Mouse (Mus musculus) left cerebral cortex, postnatal 4 days (tissue): ENCODE results near the gene Usp9x. TPM values are rescaled to one million over a fixed set of nuclear protein-coding genes. Genes with fewer than 3 reads are reported as not detected.
A peak's percentile ranks its signal among the peaks of the same experiment; 100 is the strongest.

Experiments
- DNase-seq: peaks from one replicate; pipeline ENCODE4 v3.0.0-alpha.2; 2022
- intact Hi-C: fragments of 180-260 bp; cut with DNase I; formaldehyde crosslinking; loops from one replicate; pipeline ENCODE4 v1.15.1; 2025
- total RNA-seq, 2 experiments: library from RNA; stranded (reverse); gene quantifications; 2 replicates each; pipeline ENCODE4 v1.2.3; 2021

Gene Usp9x
- 100 to 1,000 TPM; 266 to 275 TPM for total RNA-seq

DNA sequence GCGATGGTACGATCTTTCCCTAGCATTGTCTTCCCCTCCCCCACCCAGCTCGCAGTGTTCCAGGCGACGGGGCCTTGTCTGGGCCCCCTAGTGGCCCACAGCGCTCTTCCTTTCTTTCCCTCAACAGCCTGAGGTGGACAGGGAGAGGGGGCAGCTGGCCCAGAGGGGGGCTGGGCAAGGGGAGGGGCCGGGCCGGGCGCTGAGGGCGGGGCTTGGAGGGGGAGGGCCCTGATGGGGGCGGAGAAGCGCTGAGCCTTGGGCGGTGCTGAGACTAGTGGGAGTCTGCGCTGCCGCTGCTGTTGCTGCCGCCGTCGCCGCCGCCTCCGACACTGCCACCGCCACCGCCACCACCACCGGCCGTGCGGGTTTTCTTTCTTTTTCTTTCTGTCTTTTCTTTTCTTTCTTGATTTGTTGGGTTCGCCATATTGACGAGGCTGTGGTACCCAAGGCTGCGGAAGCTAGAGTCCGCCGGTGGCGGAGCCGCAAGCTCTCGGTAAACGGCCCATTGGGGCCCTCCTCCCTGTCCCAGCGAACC lies at the start of gene Usp9x:
Gene Usp9x, plus strand, starts transcription at position 258 of the 535 bp plus-strand sequence.
- no peak for DNase-seq
- intact Hi-C loops, result loop anchor here (5.0 kb wide), 1 partner anchor 199 kb away; no protein-coding TSS in a partner anchor

DNA sequence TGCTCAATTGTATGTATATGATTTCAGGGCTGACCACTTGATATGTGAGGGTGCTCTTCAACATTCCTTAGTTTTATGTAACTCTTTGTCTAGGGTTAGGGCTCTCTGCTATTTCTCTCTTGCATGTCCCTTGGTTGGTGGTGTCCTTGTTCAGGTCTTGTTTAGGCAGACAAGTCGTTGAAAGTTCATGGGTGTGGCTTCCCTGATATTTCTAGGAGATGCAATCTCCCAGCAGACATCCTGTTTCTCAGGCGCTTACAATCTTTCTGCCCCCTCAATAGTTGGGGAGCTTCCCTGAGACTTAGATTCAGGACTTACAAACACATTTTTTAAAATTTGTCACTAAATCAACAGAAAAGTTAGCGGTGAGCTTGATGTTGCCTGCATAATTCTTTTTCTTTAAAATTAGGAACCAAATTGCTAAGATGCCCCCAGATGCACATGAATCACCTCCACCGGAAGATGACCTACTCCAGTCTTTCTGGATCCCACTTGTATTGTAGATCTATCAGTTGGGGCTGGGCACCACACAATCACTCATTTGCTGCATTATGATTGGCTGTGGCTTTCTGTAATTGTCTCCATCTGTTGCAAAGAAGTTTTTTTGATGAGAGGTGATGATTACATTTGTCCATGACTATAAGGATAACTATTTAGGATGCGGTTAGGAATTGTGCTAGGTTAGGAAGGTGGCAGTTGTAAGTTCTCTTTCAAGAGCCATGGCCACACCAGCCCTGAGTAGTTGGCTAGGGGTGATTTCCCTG lies 48.6 kb upstream of the Usp9x start:
- no peak for DNase-seq
- intact Hi-C loops, result no loop called here

DNA sequence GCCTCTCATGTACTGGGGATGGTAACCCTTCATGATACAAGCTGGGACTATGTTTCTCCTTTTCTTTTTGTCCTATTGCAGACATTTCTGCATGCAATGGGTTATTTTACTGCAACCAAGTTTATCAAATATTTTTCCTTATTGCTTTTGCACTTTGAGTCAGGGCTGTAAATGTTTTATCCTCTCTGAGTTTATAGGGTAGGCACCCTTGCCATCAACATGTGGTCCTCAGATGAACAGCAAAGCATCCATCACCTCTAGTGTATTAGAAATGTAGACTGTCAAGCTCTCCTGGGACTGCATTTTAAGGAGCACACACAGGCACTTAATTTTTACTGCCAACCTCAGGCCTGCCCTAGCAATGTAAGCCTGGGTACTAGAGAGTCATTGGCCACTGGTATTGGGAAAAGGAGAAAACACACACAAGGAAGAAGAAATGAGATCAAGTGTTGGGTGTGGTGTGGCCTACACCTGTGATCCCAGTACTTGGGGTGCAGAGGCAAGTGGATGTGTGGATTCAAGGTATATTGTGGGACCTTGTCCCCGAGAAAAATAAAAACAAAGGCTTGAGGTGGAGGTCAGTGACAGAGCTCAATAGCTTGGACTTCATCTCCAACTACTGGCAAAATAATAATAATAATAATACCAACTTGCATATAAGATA lies 46.6 kb upstream of the Usp9x start:
- intact Hi-C loops, result no loop called here

DNA sequence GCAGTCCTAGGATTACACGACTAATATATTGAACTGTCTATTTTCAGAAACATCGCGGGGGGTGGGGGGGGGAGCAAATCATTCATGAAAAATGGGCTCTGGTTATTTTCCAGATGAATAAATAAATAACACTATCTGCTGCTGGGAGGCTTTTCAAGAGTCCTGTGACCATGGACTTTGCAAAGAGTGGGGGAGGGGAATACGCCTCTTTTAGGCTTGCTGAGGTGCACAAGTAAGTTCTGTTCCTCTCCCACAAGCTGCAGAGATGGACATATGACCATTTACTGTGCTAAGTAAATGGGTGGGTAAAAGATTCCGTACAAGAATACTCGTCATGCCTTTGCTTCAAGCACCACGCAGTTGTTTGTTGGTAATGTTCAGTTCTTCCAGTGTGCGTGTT lies 46.0 kb upstream of the Usp9x start:
- intact Hi-C loops, result no loop called here
- no peak for DNase-seq

More for the DNA sequence above, 46.6 kb upstream of the Usp9x start:
- no peak for DNase-seq

DNA sequence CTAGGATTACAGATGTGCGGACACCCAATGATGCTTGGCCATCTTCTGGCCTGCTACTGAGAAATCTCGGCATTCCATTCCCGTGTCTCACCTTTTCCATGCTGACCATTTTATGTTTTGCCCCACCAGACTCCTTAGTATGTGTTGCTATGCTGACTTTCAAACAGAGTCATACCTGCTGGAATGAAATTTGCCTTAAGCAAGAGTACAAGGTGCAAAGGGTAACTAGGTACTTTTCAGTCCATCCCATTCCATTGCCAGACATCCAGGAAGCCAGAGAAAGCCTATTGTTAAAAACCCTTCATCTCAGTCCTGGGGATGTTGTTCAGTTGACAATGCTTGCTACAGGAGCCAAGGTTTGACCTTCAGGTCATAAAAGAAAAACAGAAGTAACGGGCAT lies 43.1 kb upstream of the Usp9x start:
- intact Hi-C loops, result no loop called here
- no peak for DNase-seq

DNA sequence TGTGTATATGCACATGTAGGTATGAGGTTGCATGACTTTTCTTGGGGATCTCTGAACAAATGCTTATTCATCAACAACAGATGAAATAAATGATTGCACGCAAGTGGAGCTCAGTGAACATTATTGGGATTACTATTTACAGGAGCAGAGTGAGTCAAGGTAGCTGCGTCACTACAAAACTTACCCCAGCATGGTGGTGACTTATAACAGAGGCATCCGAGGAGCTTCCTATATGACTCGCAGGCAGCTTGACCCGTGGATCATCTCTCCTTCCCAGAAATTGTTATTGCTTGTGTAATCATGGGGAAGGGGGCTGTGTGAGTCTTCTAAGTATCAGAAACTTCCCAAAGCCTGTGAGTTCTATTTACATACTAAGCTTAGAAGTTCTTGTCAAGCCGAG lies 41.3 kb upstream of the Usp9x start:
- no peak for DNase-seq
- intact Hi-C loops, result loop anchor here (10.0 kb wide), 1 partner anchor 75 kb away; no protein-coding TSS in a partner anchor

DNA sequence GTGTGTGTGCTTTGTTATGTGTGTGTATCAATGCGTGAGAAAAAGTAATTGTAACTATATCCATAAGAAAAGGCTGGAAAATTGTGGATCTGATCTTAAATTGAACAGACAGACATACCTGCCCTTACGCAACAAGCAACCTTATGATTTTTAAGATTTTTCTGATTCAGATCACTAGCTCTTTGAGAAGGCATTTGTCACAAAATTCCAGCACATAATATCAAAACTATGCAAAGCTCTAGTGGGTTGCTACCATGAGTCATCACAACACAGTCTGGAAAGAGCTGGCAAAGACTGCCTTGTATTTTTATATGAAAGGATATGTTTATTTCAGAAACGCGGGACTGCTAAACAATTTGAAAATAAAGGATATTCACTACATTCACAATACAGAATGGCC lies 34.2 kb upstream of the Usp9x start:
- DNase-seq, result no peak
- intact Hi-C loops, result loop anchor here (10.0 kb wide), 1 partner anchor 82 kb away; no protein-coding TSS in a partner anchor

DNA sequence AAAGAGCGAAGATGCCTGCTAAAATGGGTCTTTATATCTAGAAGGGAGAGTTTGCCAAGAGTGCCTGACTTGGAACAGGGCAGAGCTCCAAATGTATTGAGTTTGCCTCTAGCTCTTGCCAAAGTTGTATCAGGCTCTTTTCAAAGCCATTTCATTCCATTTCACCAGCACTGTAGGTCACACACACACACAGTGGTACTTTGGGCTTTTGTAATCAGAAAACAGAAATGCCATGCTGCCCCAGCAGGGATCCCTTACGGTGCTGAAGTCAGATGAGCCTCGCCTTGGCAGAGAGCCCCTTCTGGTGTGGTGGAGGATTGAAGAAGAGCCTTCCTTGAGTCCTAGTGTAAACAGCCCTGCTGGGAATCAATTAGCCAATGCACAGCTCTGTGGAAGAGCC lies 32.1 kb upstream of the Usp9x start:
- intact Hi-C loops, result loop anchor here (10.0 kb wide), 1 partner anchor 84 kb away; no protein-coding TSS in a partner anchor

DNA sequence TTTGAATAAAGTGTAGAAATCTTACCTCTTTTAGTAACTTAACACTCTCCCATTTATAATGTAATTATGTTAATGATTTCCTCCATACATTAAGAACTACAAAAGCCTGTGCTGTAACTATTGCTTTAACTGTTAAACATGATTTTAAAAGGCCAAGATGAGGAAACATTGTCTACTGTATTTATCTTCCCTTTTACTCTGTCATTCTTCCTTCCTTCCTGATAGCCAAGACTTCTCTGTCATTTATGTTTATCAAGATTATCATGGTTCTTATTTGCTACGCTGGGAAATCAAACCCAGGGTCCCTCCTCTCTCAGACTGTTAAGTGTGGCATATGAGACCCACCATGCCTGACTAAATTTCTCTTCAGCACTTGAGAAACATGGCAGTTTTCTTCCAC lies 30.9 kb upstream of the Usp9x start:
- no peak for DNase-seq
- intact Hi-C loops, result no loop called here

More for the DNA sequence above, 32.1 kb upstream of the Usp9x start:
- peak; percentile 71 for DNase-seq

DNA sequence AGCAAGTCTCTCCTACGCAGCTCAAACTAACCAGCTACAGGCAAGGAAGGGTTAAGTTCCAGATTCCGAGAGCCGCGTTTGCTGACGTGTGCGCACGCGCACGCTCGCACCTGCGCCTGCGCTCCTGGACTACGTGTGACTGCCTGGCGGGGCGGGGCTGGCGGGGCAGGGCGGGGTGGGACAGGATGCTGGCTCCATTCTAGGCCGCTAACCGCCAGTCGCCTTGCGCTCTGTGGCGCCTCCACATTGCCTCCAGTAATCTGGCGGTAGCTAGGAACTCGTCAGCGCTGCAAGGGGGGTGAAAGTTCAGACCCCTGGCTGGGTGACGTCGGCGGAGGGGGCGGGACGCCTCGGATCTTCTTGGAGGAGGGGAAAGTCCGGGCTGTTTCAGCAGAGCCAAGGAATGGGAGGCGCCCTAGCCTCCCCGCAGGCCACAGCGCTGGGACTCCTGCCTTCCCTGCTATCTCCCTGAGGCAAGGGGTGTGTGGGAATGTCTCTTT lies 29.6 kb upstream of the Usp9x start:
- peak; percentile 91 for DNase-seq
- intact Hi-C loops, result no loop called here

DNA sequence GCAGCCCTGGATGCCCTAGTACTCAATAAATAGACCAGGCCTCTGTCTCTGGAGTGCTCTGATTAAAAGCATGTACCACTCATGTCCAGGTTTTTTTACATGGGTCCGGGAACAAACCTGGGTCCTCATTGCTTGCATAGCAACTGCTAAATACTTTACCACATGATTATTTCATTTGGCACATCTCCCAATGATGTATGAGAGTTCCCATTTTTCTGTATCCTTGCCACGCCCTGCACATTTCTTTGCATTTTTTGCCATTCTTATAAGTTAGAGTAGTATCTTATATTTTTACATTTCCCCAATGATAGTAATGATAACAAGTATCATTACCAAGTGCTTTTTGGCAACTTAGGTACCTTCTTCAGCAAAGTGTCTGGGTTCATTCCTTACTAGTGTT lies 27.5 kb upstream of the Usp9x start:
- intact Hi-C loops, result no loop called here
- DNase-seq, result no peak

DNA sequence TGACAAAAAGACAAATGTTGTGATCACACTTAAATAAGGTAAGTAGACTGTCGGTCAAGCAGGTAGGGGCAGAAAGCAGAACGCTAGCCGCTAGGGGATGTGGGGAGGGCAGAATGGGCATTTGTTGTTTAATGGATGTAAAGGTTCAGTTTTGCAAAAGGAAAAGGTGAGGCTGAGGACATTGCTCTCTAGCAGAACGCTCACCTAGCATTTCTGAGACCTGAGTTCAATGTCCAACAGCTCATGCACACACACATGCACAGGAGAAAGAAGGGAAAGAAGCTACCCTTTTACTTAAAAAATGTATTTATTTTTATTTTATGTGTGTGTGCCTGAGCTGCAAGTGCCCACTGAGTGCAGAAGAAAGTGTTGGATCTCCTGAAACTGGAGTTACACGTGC lies 26.6 kb upstream of the Usp9x start:
- intact Hi-C loops, result no loop called here
- DNase-seq, result no peak

DNA sequence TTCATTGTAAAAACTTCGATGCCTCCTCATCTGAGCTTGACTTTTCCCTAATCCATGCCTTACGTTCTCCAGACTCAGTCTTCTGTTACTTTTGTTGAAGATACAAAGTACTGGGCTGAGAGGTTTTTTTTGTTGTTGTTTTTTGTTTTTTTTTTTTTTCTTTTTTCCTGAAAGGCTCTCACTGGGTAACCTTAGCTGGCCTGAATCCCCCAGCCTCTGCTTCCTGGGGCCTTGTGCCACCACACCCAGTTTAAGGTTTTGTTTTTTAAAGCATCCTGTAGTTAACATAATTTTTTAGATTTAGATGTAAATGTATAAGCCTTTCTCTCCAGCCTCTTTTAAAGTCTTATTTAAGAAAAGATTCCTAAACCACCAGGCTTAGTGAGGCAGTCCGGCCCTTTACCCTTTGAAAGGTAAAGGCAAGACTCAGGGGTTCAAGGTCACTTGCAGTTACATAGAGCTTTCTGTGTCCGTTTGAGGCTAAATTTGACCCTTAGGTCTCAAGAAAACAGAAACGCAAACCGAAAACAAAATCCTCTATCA lies 24.3 kb upstream of the Usp9x start:
- no peak for DNase-seq
- intact Hi-C loops, result no loop called here

DNA sequence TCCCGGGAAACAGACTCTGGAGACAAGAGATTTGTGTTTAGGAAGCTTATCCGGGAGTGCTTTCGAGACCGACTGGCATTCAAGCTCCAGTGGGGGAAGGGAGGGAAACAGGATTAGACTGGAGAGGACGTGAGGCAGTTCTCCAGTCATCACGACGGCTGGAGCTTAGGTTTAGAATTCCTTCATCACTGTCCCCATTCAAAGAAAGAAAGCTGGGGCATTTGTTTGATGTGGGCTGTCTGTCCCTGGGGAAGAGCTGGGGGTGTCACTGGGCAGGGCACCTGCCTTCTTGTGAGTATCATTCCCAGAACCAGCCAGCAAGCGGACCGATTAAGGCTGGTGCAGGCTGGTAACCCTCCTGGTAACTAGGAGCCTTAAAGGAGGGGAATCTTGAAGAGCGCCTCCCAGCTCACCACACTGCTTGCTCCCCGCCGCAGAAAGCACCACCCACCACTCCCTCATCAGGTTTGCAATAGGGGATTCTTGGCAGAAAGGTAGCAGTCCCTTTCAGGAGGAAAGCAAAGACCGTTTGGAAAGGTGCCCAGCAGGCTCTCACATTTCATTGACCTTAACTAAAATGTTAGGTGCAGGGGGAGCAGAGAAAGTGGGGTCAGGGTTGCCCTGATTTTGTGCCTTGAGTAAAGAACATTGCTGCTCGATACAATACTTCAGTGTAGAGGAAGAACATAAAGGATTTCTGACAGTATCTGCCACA lies 23.5 kb upstream of the Usp9x start:
- no peak for DNase-seq
- intact Hi-C loops, result no loop called here

DNA sequence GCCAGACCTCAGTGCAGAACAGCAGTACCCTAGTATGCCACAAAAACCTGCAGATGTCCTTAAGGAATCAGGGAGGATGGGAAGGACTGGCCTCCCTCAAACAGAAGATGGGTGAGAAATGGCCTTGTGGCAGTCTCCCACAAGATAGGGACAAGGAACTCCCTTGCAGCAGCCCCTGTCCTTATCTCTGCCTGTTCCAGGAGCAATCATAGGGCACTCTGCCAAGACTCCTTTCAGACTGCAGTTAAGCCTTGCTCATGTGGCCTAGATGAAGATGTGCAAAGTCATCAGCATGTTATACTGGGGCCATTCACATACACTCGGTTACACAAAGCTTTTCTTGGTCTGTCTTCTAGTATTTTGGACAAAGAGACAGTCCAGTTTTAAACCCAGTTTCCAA lies 16.7 kb upstream of the Usp9x start:
- no peak for DNase-seq
- intact Hi-C loops, result no loop called here

DNA sequence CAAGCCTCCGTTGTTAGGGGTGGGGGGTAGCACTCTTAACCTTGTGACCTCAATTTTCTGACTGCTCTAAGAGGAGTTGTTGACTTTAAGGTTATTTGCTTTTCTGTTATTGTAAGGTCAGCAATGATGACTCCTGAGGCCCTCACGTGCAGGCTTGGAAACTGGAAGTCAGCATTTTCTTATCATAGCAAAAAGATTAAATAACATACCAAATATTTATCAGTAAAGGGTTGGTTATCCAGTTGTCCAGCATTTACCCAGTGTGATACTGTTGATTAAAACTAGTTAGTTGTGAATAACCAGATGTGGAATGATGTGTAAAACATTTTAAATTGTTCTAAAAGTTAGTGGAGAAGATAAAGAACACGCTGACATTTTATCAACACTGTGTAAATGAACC lies 9.3 kb upstream of the Usp9x start:
- DNase-seq, result no peak
- intact Hi-C loops, result no loop called here

DNA sequence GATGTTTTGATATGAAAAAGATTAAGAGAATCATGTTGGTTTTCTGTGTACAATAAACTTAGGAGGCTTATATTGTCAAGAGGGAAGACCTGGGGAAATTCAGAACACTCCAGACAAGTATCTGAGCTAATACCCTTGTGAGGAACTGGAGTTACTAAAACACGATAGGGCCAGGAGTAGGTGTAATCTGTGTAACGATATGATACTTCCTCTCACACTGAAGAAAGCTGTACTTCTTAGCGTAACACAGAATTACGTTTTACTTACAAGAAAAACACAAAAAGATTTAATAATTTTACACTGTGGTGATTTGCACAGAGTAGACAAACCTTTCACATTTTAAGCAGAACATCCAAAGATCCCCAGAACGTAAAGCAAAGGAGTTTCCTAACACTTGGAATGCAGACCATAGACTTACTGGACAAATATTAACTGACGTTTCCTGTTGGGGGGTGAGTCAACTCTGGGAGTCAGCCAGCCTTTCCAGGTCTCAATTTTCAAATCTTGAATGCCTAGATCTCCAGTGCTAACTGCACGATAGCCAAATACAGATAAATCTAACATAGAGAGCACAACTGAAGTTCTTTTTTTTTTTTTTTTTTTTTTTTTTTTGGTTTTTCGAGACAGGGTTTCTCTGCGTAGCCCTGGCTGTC lies 6.9 kb upstream of the Usp9x start:
- no peak for DNase-seq
- intact Hi-C loops, result no loop called here

DNA sequence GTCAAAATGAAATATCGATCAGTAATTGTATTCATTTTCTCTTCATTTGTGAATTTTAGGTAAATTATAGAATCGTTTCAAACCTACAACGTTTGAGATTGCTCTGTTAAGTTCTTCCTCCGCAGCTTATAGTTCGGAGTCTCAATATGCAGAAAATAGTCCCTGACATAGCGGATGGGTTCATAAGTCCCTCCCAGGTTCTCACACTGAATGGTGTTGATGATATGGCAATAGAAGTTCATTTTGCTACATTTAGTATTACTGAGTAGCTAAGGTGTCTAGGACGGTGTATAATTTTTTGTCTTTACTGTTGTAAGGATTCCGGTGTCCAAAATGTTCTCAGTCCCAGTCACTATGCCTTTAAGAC lies 1.1 kb upstream of the Usp9x start:
- intact Hi-C loops, result loop anchor here (5.0 kb wide), 1 partner anchor 198 kb away; no protein-coding TSS in a partner anchor
- DNase-seq, result no peak

DNA sequence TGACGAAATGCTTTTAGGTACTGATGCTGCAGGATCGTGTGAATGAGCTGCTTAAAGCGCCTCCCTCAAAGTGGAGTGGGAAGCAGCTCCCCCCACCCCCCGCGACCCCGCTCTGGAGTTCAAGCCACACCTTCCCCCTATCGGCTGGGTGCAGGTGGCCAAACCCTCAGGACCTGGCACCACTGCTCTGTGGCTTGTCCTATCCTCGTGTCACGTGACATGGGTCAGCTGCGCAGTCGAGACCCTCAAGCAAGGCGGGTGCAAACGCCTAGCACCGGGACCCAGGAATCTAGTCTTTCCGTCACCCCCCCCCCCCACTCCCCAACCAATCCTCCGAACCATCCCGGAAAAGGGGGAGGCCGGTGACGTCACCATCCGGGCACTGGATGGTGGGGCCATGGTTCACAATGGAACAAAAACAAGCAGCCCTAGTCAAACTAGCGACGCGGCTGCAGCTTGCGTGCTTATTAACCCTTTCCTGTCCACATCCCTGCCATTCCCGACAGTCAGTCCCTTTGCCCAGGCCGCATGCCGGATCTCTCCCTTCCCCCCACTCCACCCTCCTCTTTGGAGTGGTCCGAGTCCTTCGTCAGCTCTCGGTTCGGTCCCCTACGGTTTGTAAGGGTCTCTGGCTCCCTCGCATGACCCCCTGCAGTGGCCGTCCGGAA lies 591 bp upstream of the Usp9x start:
- DNase-seq, result peak; percentile 96
- intact Hi-C loops, result loop anchor here (5.0 kb wide), 1 partner anchor 198 kb away; no protein-coding TSS in a partner anchor
